Mouse (Mus musculus) hindbrain, embryonic 10.5 days (tissue): ENCODE results near the gene Rab13. TPM values are rescaled to one million over a fixed set of nuclear protein-coding genes. Genes with fewer than 3 reads are reported as not detected.

ENCODE experiments used
- DNase-seq: peaks from one replicate; pipeline ENCODE4 v3.0.0-alpha.2; 2017; ENCODE audit warnings: low spot score
- H3K27ac ChIP-seq: fragments of 300-500 bp; sonication (generic); 2 replicates; pipeline ENCODE4 v1.5.1; 2016; ENCODE audit warnings: mild to moderate bottlenecking, moderate library complexity
- H3K27me3 ChIP-seq: fragments of 300-500 bp; sonication (generic); 2 replicates; pipeline ENCODE4 v1.6.1; 2016; ENCODE audit warnings: mild to moderate bottlenecking; ENCODE audit not compliant: poor library complexity, insufficient read depth, severe bottlenecking
- H3K36me3 ChIP-seq: fragments of 300-500 bp; sonication (generic); 2 replicates; pipeline ENCODE4 v1.6.1; 2016; ENCODE audit warnings: mild to moderate bottlenecking, moderate library complexity
- H3K4me1 ChIP-seq: fragments of 300-500 bp; sonication (generic); replicated peaks from 2 replicates; pipeline ENCODE4 v1.6.1; 2016; ENCODE audit warnings: mild to moderate bottlenecking
- H3K4me3 ChIP-seq: fragments of 300-500 bp; sonication (generic); 2 replicates; pipeline ENCODE4 v1.5.1; 2016; ENCODE audit warnings: mild to moderate bottlenecking, moderate library complexity
- H3K9me3 ChIP-seq: fragments of 300-500 bp; sonication (generic); 2 replicates; pipeline ENCODE4 v1.6.1; 2016; ENCODE audit warnings: mild to moderate bottlenecking, moderate library complexity
- WGBS: fragments of 180-500 bp; shearing (Covaris S2); methylation state at CpG from one replicate; pipeline ENCODE4 v1.1.7; 2016; 5-methylcytosine and 5-hydroxymethylcytosine counted together
- polyA plus RNA-seq: library from polyadenylated mRNA; unstranded; fragments of >200 nt; fragmentation: Nextera tagmentation; extraction: Ambion mirVana; gene quantifications from 2 replicates; pipeline ENCODE4 v1.2.1, GENCODE M21; 2016

Rab13 gene
- polyA plus RNA-seq, 1 experiment from 2014 or later: 25.5 TPM

- H3K36me3 ChIP-seq: peaks cover 52% of the 10 kb centered on the region
- no peaks in the 10 kb centered on the region for H3K9me3 ChIP-seq
- H3K27me3 ChIP-seq: no peaks in the 10 kb centered on the region
- peak overlapping the region; percentile 92 for H3K4me3 ChIP-seq
- 1% methylated on average over 41 of the region's 41 CpGs for WGBS
- no peak for DNase-seq
- H3K27ac ChIP-seq: peak overlapping the region; percentile 93
- peaks cover 27% of the 10 kb centered on the region for H3K4me1 ChIP-seq
These were observed 41.1 kb downstream of the Rab13 start for GRCm38 (mm10) chr3:90254419-90255193.

- Histone ChIP-seq H3K27me3 (no peaks in the 10 kb centered on the region), H3K27ac (peak overlapping the region; percentile 93), H3K4me1 (peaks cover 27% of the 10 kb centered on the region), H3K4me3 (peak overlapping the region; percentile 92), H3K9me3 (no peaks in the 10 kb centered on the region), H3K36me3 (peaks cover 52% of the 10 kb centered on the region)
- DNase-seq: no peak
- WGBS: 21% methylated on average over 2 of the region's 2 CpGs
These were observed 41.7 kb downstream of the Rab13 start for GRCm38 (mm10) chr3:90255194-90255565.

- peaks cover 27% of the 10 kb centered on the region for H3K4me1 ChIP-seq
- peaks cover 52% of the 10 kb centered on the region for H3K36me3 ChIP-seq
- H3K27me3 ChIP-seq: no peaks in the 10 kb centered on the region
- H3K27ac ChIP-seq: no peak overlapping the region
- 93% methylated on average over 14 of the region's 14 CpGs for WGBS
- H3K9me3 ChIP-seq: no peaks in the 10 kb centered on the region
- DNase-seq: no peak
- peak overlapping the region; percentile 92 for H3K4me3 ChIP-seq
These were observed 42.4 kb downstream of the Rab13 start for GRCm38 (mm10) chr3:90255784-90256353.

DNA sequence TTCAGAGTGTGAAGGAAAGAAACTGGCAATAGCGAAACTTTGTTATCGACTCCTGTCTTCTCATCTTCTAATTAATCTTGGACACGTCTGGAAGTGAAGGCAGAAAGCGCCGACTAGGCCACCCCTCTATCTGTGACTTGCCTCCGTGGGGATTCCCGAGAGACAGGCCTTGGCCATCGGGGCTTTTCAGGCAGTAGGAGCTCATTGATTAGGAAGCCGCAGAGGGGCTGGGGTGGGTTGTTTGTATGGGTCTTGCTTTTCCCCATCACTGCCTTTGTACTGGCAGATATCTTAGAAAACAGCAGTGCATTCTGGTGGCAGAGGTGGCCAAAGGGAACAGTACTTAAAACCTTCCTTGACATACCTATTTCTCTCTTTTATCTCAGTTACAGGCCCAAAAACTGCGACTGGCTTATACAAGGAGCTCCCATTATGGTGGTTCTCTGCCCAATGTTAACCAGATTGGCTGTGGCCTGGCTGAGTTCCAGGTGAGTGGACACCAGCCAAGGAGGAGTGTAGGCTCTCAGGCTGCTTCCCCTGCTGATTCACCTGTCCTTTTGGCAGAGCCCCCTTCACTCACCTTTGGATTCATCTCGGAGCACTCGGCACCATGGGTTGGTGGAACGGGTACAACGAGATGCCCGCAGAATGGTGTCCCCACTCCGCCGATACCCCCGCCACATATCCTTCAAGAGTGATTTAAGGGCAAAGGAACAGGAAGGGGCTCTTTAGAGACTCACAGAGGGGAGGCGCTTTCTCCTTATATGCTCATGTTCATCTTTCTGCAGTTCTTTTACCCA, 43.4 kb downstream of the Rab13 start:
- DNase-seq: no peak
- WGBS: 93% methylated on average over 19 of the region's 19 CpGs
- Histone ChIP-seq H3K4me1 (peaks cover 27% of the 10 kb centered on the region), H3K36me3 (peaks cover 53% of the 10 kb centered on the region), H3K9me3 (no peaks in the 10 kb centered on the region), H3K27ac (no peak overlapping the region), H3K4me3 (no peak overlapping the region), H3K27me3 (no peaks in the 10 kb centered on the region)

- H3K27ac ChIP-seq: no peak overlapping the region
- H3K36me3 ChIP-seq: peaks cover 69% of the 10 kb centered on the region
- H3K4me1 ChIP-seq: peaks cover 25% of the 10 kb centered on the region
- H3K27me3 ChIP-seq: no peaks in the 10 kb centered on the region
- DNase-seq: no peak
- no peak overlapping the region for H3K4me3 ChIP-seq
- H3K9me3 ChIP-seq: no peaks in the 10 kb centered on the region
- WGBS: 89% methylated on average over 4 of the region's 4 CpGs
These were observed 45.0 kb downstream of the Rab13 start for GRCm38 (mm10) chr3:90258521-90258920.

- H3K9me3 ChIP-seq: no peaks in the 10 kb centered on the region
- H3K27ac ChIP-seq: no peak overlapping the region
- no peak overlapping the region for H3K4me3 ChIP-seq
- no peaks in the 10 kb centered on the region for H3K27me3 ChIP-seq
- H3K36me3 ChIP-seq: peaks cover 72% of the 10 kb centered on the region
- 89% methylated on average over 5 of the region's 5 CpGs for WGBS
- peaks cover 24% of the 10 kb centered on the region for H3K4me1 ChIP-seq
- DNase-seq: no peak
These were observed 49.8 kb downstream of the Rab13 start for GRCm38 (mm10) chr3:90263121-90263771.

- WGBS: 33% methylated on average over 10 of the region's 10 CpGs
- H3K27ac ChIP-seq: peak overlapping the region; percentile 96
- DNase-seq: no peak
- peaks cover 24% of the 10 kb centered on the region for H3K4me1 ChIP-seq
- H3K4me3 ChIP-seq: peak overlapping the region; percentile 71
- peaks cover 70% of the 10 kb centered on the region for H3K36me3 ChIP-seq
- H3K27me3 ChIP-seq: no peaks in the 10 kb centered on the region
- H3K9me3 ChIP-seq: no peaks in the 10 kb centered on the region
These were observed 51.2 kb downstream of the Rab13 start for GRCm38 (mm10) chr3:90264687-90265033.

- peaks cover 24% of the 10 kb centered on the region for H3K4me1 ChIP-seq
- H3K4me3 ChIP-seq: peak within 1 kb of the TSS; percentile 71
- WGBS: under 1% methylated on average over 87 of the region's 87 CpGs
- no peaks in the 10 kb centered on the region for H3K9me3 ChIP-seq
- no peaks in the 10 kb centered on the region for H3K27me3 ChIP-seq
- peaks cover 70% of the 10 kb centered on the region for H3K36me3 ChIP-seq
- DNase-seq: peak; percentile 92
- peak within 1 kb of the TSS; percentile 96 for H3K27ac ChIP-seq
These were observed 51.8 kb downstream of the Rab13 start, which contains the start of gene Dennd4b for GRCm38 (mm10) chr3:90265034-90265931. Gene Dennd4b (plus strand): TSS chr3:90265185.

DNA sequence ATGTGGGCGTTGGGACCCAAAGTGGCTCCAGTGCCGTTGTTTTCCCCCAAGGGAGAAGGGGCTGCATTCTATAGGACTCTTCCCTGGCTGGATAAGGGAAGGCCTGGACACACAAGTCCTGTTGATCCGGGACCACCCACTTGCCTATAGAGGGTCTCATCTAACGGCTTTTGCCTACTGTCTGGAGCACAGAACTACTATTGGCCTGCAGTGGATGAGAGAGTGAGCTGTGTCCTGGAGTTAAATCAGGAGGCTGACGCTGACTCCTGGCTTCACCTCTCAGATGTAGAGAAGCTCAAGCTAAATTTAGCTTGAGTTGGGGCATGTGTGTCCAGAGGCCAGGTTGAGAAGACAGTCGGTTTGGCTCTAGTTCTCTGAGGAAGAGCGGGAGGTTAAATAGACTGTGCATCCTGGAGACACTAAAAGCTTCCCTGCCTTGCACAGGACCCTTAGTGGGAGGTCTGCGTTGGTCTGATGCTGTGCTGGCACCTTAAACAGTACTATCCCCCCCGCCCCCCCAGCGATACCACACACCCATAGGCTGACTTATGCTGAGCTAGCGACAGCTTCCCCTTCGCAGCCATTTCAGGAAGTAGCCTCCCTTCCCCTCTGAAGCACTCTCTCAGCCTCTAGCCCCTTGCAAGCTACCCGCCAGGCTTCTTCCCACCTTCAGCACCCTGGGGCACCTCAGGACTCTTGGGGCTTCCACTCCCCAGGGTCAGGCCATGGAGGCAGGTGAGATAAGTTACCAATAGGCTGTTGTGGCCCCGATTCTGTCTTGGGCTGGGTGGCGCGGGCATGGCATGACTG, 52.6 kb downstream of the Rab13 start:
- no peak for DNase-seq
- Histone ChIP-seq H3K4me3 (peak overlapping the region; percentile 71), H3K4me1 (peaks cover 24% of the 10 kb centered on the region), H3K27me3 (no peaks in the 10 kb centered on the region), H3K9me3 (no peaks in the 10 kb centered on the region), H3K27ac (peak overlapping the region; percentile 96), H3K36me3 (peaks cover 70% of the 10 kb centered on the region)
- 29% methylated on average over 16 of the region's 16 CpGs for WGBS

GRCm38 (mm10) chr3:90266901-90267775, 53.6 kb downstream of the Rab13 start:
- H3K36me3 ChIP-seq: peaks cover 70% of the 10 kb centered on the region
- H3K27me3 ChIP-seq: no peaks in the 10 kb centered on the region
- WGBS: 92% methylated on average over 20 of the region's 20 CpGs
- no peaks in the 10 kb centered on the region for H3K9me3 ChIP-seq
- H3K27ac ChIP-seq: no peak overlapping the region
- H3K4me3 ChIP-seq: peak overlapping the region; percentile 71; the same call in 1 of the 2 replicates
- H3K4me1 ChIP-seq: peaks cover 24% of the 10 kb centered on the region
- no peak for DNase-seq

GRCm38 (mm10) chr3:90268190-90268589, 54.7 kb downstream of the Rab13 start:
- peaks cover 24% of the 10 kb centered on the region for H3K4me1 ChIP-seq
- 94% methylated on average over 11 of the region's 11 CpGs for WGBS
- H3K36me3 ChIP-seq: peaks cover 70% of the 10 kb centered on the region
- DNase-seq: no peak
- H3K4me3 ChIP-seq: no peak overlapping the region
- no peak overlapping the region for H3K27ac ChIP-seq
- H3K27me3 ChIP-seq: no peaks in the 10 kb centered on the region
- no peaks in the 10 kb centered on the region for H3K9me3 ChIP-seq
